Mouse (Mus musculus) gonadal fat pad, adult 2 months (tissue): ENCODE measurements around the gene Igfbp4. TPM values are rescaled to one million over a fixed set of nuclear protein-coding genes. Genes with fewer than 3 reads are reported as not detected.

Source experiments
- DNase-seq: peaks from one replicate; pipeline ENCODE4 v3.0.0-alpha.2; 2012; ENCODE audit warnings: low read depth
- polyA plus RNA-seq: library from polyadenylated mRNA; depleted of rRNA; stranded (reverse); fragments of >200 nt; gene quantifications from 2 replicates; pipeline ENCODE4 v1.2.3, GENCODE M21; 2012

The Igfbp4 gene
- polyA plus RNA-seq, 1 experiment = 525 TPM

DNA sequence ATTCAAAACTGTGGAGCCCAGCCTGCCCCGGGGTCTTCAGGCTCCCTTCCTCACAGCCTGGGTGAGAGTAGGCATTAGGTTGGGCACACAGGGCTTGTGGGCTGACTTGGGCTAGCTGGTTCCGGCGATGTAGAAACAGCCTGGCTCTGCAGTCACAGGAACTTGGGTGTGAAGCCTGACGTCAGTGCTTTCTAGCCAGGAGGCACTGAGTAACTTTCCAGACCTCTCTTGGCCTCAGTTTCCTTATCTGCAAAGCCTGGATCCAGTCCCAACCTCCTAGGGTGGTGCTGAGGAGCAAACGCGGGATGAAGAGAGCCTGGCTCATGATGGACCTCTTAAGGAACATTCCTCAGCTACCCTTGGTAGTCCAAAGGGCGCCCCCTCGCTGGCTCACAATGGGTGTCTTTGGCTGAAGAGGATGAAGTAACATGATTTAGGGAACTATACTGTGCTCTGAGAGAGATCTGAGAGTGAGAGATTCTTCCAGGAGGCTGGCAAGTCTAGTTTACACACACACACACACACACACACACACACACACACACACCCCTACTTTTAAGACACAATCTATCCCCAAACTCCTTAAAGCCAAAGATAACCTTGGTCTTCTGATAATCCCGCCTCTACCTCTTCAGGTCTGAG lies 40.0 kb downstream of the Igfbp4 start:
- no peak for DNase-seq

DNA sequence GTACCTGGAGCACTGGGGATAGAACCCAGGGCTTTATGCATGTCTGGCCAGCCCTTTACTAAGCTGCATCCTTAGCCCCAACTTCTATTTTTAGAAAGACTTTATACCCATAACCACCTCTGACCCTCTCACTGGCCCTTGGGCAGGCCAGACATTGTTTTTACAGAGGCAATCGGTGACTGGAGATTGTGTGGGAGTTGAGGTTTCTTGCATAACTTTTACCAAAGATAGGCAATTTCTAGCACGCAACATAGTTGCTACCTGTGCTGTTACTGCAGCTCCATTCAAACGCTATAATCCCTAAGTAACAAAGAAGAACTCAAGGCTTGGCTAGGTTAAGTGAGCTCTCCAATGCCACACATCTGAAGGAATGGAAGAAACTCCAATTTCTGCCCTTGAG lies 40.5 kb downstream of the Igfbp4 start:
- DNase-seq = peak; percentile 84

DNA sequence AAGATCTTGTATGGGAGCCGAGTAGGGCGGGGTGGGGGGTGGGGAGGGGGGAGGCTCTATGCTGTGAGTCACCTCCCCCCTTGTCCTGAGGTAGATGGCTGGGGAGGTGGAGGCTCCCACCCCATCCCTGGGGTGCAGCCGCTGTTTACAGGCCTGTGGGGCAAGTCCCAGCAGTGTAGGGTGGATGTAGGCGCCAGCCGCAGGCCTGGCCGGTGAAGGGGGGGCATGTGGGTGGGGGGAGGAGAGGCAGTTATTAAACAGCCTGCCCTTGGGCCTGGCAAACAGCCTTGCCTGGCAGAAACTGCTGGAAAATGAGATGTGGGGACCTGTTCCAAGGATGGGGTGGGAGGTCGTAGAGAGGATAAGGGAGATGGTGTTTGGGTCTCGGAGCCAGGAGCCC lies 41.1 kb downstream of the Igfbp4 start:
- no peak for DNase-seq

DNA sequence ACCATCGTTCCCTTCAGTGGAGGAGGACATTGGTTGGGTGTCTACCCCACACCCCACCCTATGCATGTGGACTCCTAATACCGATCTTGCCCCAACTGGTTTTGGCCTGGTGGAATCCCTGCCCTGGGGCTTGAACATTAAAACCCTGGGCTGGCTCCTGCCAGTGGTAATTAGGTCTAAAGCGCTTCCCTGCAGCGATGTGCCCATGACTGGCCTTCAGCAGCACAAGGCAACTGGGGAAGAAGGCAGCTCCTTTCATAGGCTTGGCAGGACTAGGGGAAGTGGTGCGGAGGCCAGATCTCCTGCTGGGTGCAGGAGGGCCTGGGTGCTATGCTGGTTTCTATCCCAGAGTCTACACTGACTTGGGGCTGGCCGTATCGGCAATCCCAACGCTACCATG lies 42.5 kb downstream of the Igfbp4 start:
- no peak for DNase-seq

DNA sequence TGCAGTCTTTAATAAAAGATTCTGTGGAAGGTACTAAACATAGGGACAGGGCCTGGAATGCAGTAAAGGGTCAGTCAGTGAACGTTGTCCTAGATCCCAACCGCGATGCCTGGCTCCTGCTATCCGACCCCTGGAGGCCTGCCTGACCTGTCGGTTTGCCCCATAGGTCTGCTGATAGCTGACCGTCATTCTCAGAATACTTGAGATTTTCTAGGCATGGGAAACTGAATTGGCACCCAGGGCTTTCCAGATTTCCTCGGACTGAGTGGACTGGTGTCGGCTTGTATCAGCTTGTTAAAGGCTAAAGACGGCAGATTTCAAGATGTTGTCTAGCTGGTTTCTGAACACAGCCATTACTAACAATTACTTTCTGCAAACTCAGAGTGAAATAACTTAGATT lies 43.3 kb downstream of the Igfbp4 start:
- no peak for DNase-seq

DNA sequence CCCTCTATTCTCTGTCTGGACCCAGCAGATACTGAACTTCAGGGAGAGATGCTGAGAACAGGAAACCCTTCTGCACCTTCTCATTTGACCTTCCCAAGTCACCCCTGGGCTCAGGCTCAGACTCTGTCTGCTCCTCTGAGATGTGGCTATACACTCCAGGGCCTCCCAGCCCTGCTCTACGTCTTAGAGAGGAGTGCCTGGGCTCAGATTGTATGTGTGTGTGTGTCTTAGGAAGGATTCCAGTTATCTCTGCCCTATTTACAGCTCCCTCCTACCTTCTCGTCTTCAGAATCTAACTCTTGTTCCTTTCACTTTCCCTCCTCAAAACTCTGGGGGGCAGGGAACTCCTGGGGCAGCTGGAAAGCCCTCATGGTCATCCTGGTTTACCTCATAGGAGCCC lies 47.4 kb downstream of the Igfbp4 start:
- DNase-seq = no peak

DNA sequence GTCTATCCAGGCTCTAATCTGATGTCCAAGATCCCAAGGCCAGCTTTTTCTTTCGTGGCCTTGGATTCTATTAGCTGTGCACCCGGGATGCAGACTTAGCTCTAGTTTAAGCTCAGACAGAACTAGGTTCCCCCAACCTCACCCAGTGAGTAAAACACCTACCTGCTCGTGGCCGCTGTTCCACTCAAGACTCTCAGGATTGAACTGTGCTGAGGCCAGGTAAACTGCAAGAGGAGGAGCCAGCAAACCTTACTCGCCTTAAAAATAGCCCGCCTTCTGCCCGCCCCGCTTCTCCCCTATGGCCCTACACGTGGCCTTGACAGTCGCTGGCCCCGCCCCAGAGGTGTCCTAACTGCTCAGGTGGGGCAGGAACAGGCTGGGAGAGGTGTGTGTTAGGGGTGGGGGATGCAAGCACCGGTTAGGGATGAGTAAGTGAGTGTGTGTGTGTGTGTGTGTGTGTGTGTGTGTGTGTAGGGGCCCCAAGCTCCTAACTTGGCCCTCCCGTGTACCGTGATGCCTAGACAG lies 48.1 kb downstream of the Igfbp4 start, which contains the start of gene Tns4:
Tns4 (minus strand) TSS at position 230 of the 525 bp plus-strand sequence.
- DNase-seq = no peak

DNA sequence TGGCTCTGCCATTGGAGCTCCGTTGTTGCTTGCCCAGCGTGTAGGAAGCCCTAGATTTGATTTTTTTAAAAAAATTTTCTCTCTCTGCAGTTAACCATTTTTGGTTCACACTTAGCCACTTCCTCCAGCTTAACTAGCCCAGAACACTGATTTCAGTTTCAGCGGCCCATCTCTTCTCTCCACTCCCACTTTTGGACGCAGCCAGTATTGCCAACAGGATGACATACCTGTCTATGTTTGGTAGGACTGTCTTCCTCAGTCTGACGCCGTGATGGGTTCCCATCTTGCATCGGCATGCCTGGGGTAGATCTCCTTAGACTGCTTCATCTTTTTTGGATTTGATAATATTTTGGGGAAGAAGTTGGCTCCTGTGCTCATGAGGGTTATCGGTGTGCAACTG lies 49.3 kb downstream of the Igfbp4 start:
- no peak for DNase-seq

DNA sequence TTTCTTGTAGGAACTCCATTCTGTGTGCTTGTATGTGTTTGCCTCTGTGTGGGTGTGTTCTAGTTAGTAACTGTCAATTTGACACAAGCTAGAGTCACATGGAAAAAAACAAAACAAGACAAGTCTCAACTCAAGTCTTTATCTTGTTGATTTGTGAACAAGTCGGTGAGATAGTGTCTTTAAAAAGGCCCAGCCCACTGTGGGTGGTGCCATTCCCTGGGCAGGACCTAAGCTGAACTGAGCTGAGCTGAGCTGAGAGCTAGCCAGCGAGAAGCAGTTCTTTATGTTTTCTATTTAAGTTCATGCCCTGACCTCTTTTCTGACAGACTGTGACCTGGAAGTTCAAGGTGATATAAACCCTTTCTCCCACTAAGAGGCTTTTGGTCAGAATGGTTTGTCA lies 50.6 kb downstream of the Igfbp4 start:
- DNase-seq = no peak

DNA sequence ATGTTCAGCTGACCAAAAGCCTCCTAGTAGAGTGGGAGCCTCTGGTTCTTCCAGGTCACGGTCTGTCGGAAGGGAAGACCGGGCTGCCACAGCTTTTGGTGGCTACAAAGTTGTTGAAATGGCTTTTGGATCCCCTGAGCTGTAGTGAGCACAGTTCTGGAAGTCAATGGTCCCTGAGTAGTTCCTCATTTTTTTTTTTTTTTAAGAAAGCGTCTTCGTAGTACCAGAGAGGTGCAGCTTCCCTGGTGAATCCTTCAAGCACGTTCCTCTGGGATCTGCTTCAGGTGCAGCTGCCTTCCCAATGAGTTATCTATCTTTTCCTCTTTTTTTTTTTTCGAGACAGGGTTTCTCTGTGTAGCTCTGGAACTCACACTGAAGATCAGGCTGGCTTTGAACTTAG lies 52.7 kb downstream of the Igfbp4 start:
- DNase-seq = no peak

DNA sequence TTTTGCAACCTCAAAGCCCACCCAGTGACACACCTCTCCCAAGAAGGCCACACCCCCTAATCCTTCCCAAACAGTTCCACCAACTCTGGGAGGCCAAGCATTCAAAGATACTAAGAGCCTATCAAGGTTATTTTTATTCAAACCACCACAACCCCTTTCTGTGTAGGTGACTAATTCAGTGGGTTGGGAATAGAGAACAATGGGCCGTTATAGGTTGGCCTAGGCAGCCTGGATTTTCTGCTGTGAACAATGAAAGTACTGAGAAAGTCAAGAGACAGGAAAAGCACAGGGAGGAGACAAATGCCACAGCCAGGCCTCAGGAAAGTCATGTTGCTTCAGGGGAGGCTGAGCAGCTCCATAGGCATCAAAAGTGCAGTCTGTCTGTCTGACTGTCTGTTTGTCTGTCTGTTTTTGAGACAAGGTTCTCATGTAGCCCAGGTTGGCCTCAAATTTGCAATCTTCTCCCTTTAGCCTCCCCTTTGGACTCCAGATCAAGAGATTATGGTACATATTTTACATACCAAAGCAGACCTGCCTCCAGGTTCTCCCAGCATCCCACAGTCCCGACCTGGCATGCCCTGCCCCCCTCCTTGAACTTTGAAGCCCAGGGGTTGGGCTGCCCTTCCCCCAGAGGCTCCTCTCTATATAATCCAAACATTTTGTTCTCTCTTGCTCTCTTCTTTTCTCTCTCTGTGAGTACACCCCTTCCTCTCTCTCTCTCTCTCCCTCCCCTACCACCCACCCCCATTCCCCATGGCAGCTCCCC lies 54.0 kb downstream of the Igfbp4 start:
- no peak for DNase-seq

DNA sequence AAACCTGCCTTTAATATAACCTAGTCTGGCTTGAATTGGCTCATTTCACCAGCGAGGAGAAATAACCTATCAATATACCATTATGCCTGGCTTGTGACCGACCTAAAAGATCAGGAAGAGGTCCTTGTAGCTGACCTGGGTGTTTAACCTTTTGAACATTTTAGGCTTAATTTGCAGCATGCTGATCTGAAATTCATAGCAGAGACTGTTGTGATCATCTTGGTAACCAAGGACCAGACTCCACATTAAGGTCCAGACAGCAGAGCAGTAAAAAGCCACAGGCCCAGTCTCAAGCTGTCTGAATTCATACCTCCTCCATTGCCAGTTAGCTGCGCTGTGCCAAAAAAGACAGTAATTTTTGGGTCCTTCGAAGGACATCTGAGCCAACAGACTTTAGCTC lies 54.7 kb downstream of the Igfbp4 start:
- DNase-seq = no peak

DNA sequence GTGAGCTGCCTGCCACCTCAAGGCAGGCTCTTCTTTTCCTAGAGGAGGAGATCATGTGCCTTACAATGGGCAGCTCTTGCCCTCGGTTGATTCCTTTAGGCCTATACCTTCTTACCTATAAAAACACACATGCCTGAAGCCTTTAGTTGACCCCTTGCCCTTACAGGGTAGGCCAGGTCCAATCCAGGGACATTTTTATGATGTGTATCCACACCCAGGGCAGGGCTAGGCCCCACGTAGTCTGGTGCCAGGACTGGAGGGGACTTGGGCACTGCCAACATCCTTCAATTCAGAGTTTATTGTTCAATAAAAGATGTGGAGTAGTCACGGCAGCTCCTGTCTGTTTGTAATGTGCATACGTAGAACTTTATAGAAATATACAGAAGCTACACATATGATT lies 55.4 kb downstream of the Igfbp4 start:
- DNase-seq = no peak

DNA sequence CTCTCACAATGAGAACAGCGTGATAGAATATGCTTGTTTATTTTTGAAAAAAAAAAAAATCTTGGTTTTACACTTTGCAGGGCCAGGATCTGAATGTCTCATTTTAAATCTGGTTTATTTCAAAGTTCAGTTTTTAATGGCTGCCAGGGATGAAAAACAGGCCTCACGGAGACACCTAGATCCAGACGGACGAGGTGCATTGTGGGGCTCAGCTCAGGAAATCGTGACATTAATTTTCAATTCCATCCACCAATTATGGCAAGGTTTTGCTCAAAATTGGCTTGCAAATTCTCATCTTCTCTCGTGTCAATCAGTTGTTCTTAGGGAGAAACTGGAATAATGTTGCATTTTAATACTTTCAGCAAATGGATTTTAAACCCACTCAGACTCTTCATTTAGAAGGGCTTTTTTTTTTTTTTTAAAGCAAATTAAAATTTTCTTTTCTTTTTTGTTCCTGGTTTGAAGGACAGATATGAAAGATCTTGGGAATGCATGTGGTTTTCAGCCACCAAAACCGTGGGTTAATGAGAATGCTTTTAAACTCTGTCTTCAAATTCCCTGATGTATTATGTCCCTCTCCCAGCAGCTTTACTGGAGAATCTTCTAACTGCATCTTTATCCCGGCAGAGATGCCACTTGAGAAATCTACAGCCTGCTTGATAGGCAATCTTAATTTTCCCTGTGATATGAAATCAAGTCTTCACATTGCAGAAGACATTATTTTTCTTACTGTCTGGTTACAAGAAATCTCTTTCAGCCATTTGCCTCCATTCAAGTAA lies 56.1 kb downstream of the Igfbp4 start:
- DNase-seq = no peak

DNA sequence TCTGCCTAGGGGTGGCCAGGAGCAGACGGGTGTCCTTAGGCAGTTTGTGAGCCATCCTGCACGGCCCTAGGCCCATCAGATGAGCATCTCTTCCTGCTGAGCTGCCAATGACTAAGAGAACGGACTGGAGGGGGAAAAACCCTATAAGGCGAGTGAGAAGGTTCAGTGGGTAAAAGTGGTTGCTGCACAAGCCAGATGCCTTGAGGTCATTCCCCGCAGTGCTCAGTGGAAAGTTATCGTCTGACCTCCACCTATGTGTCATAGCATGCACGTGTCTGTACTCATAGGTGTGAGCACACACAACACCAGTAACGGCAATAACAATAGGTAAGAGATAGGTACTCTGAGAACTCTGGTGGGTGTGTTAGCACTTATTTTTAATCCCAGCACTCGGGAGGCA lies 57.9 kb downstream of the Igfbp4 start:
- DNase-seq = no peak

DNA sequence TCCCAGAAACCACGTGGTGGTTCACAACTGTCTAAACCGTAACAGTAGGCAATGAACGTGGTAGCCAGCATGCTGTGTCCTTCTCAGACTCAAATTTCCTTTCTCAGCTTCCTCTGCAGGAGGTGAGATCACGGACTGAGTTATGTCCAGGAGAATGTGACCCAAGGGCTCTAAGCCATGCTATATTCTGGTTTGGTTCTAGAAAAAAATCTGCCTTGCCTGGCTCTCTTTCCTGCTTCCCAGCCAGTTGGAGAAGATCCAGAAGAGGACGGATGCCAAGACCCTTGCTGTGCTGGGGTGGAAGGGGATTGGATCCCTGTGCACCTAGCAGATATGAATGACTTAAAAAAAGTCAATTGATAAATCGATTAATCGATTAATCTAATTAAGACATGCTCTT lies 58.5 kb downstream of the Igfbp4 start:
- DNase-seq = no peak

DNA sequence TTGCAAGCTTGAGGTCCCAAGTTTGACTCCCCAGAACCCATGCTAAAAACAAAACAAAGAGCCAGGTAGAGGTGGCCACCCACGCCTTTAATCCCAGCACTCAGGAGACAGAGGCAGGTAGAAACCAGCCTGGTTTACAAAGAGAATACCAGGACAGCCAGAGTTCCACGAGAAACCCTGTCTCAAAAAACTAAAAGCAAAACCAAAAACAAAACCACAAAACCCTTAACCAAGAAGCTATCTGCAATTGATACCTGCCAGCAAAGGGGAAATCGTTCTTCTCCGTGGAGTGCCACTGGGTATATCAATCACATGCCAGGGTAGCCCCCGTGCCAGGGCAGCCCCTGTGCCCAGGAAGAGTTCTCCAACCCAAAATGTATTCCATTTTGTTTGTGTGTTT lies 59.2 kb downstream of the Igfbp4 start:
- no peak for DNase-seq

DNA sequence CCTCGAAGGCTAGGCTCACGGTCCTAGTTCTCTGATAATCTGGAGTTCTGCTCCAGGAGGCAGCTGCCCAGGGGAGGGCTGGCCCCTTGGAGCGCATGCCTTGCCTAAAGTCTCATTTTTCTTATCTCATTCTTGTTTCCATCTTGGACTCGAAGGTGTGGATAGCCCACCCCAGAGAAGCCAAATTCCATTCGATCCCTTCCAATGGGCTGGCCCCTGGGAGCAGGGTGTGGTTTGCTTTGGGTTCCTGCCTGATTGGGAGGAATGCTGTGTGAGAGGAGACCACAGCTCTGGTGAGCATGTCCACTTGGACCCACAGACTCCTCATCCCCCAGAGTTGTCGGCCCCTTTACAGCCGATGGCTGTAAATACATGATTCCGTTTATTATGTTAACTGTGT lies 60.6 kb downstream of the Igfbp4 start:
- DNase-seq = no peak

DNA sequence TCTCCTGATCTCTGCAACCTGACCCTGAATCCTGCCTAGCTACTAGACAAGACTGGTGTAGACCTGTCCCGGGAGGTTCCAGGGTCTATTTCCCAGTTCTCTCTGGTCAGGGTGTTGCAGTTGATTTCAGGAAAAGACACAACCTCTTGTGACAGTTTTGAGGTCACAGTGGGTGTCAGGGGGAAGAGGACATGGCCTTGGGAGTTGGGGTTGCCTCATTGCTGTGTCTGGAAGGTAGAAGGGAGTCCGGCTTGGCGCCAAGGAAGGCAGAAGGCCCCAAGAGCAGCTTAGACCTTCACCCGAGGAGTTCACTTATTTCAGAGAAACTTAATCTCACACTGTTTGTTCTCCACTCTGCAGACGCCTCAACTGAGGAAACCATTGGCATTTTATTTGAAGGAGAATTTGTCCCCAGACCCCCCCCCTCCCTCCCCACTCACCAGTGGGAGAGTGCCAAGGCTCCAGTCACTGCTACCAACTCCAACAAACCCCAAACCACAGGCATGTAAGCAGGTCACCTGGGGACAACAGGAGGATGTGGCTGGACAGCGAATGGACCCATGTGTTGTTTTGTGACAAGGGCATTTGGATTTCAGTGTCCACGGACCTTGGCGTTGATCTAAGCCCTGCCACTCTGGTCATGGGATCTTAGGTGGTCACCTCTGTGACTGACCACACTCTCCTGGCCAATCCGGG lies 61.7 kb downstream of the Igfbp4 start:
- no peak for DNase-seq
